Mouse (Mus musculus): ENCODE data around the gene Anapc5. TPM values are rescaled to one million over a fixed set of nuclear protein-coding genes. Genes with fewer than 3 reads are reported as not detected.

Gene Anapc5
- total and polyA plus RNA-seq, 3 experiments, result 158 to 279 (median 196) TPM

DNA sequence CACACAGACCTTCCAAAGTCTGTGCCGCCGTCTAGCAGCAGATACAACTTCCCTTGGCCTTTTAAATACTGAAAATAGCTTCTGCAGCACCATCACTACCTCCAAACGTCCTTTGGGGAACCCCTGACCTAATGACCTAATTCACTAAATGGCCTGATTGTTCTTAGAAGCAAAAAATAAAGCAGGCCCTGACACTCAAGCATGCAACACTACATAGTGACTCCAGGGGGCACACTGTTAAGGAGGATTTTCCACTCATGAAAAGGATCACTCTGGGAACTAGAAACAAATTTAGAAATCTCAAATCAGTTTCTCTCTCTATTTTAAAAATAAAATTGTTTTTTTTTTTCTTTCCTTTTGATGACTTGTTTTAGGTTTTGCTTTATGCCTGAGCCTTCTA is 15.6 kb downstream of the Anapc5 start:
- no peak overlapping the region for H3K4me3 ChIP-seq (ENCODE audit: low read depth, low read length)
- TF ChIP-seq POLR2AphosphoS5 (IDR thresholded peaks at IDR 0.05; ENCODE audit: insufficient replicate concordance, low read depth, low read length) (no peak), CTCF (IDR thresholded peaks at IDR 0.05; ENCODE audit: low read depth, low read length) (no peak), TAL1 (conservative IDR thresholded peaks at IDR 0.05; ENCODE audit: low read depth, low read length) (no peak), GATA1 (IDR thresholded peaks at IDR 0.05; ENCODE audit: borderline replicate concordance, low read length) (no peak), GATA2 (IDR thresholded peaks at IDR 0.05; ENCODE audit: borderline replicate concordance, low read depth, low read length) (no peak)
- no peaks in the 10 kb centered on the region for H3K27me3 ChIP-seq (ENCODE audit: insufficient read depth, low read length)
- peaks cover 96% of the 10 kb centered on the region for H3K36me3 ChIP-seq (replicated peaks)
- peaks cover 7% of the 10 kb centered on the region; the same call in 1 of the 2 replicates for H3K4me1 ChIP-seq (ENCODE audit: insufficient read depth, low read depth, low read length)
- H3K9me3 ChIP-seq (replicated peaks), result no peaks in the 10 kb centered on the region
- DNase-seq (ENCODE audit: low spot score), result no peak
- no peak for ATAC-seq (ENCODE audit: extremely low read depth, insufficient number of reproducible peaks, low FRiP score, poor library complexity, severe bottlenecking)

DNA sequence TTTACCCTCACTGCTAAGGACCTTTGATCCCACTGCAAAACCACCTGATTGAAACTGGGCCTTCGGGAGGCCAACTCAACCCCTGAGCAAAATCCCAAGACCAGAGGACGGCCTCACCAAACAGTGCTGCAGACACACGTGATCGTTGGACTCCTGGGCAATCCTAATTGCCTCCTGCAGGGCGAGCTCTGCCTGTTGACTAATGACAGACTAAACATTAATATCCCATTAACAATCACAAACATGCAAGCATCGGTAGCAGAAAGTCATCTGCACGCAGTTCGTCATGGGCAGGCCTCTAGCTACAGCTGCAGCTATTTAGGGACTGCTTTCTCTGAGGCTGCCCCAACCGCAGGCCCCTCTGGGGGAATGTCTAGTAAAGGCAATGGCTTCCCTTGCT is 18.4 kb downstream of the Anapc5 start:
- no peak for ATAC-seq (ENCODE audit: extremely low read depth, insufficient number of reproducible peaks, low FRiP score, poor library complexity, severe bottlenecking)
- no peaks in the 10 kb centered on the region for H3K9me3 ChIP-seq (replicated peaks)
- TF ChIP-seq GATA1 (IDR thresholded peaks at IDR 0.05; ENCODE audit: borderline replicate concordance, low read length) (no peak), TAL1 (conservative IDR thresholded peaks at IDR 0.05; ENCODE audit: low read depth, low read length) (no peak), GATA2 (IDR thresholded peaks at IDR 0.05; ENCODE audit: borderline replicate concordance, low read depth, low read length) (no peak), POLR2AphosphoS5 (IDR thresholded peaks at IDR 0.05; ENCODE audit: insufficient replicate concordance, low read depth, low read length) (no peak), CTCF (IDR thresholded peaks at IDR 0.05; ENCODE audit: low read depth, low read length) (no peak)
- no peak for DNase-seq (ENCODE audit: low spot score)
- peaks cover 21% of the 10 kb centered on the region for H3K4me1 ChIP-seq (ENCODE audit: insufficient read depth, low read depth, low read length)
- H3K36me3 ChIP-seq (replicated peaks), result peaks cover 100% of the 10 kb centered on the region
- no peak overlapping the region for H3K4me3 ChIP-seq (ENCODE audit: low read depth, low read length)
- no peaks in the 10 kb centered on the region for H3K27me3 ChIP-seq (ENCODE audit: insufficient read depth, low read length)

DNA sequence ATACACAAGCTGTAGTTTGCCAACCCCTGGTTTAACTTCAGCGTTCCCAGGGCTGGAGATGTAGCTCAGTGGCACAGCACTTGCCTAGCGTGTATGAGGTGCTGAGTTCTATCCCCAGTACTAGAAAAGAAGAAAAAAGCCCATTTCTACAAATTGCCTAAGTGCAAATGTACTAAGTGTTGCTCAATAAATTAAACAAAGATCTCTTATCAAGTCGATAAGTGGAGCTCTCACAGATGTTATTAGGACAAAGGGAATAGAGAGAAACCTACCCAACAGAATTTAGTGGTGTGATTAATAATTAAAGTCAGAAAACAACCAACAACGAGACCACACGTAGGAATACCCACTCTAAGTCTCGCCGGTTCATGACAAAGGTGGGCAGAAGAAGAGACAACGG is 19.5 kb downstream of the Anapc5 start:
- ATAC-seq (ENCODE audit: extremely low read depth, insufficient number of reproducible peaks, low FRiP score, poor library complexity, severe bottlenecking), result no peak
- H3K4me1 ChIP-seq (ENCODE audit: insufficient read depth, low read depth, low read length), result peaks cover 21% of the 10 kb centered on the region

DNA sequence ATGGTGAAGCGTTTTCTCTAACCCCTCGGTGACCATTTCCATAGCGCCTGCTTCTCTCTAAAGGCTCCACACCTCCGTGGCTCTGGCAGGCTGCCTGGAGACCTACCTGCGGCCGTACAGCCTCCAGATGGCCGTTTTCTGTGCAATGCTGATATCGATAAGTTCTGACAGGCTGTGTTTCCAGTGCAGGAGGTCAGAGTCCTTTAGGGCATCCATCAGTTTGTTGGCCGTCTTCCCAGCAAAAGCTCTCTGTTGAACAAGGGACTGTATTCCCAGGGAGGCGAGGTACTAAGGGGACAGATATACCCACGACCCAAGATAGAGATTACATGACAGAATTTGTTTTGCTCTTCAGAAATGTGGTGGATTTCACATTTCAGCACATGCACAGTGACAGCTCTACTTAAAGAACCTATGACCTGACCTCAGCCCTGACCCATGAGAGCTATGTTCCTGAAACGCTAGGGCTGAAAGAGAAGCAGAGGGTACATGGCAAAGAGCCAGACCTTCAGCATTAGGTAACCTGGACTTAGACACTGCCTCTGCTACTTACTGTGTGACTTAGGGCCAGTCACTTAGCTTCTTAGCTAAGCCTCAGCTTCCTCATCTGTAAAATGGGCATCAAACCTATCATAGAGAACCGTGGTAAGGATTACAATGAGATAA is 20.7 kb downstream of the Anapc5 start:
- TF ChIP-seq GATA1 (IDR thresholded peaks at IDR 0.05; ENCODE audit: borderline replicate concordance, low read length) (no peak), TAL1 (conservative IDR thresholded peaks at IDR 0.05; ENCODE audit: low read depth, low read length) (no peak), POLR2AphosphoS5 (IDR thresholded peaks at IDR 0.05; ENCODE audit: insufficient replicate concordance, low read depth, low read length) (no peak), GATA2 (IDR thresholded peaks at IDR 0.05; ENCODE audit: borderline replicate concordance, low read depth, low read length) (no peak), CTCF (IDR thresholded peaks at IDR 0.05; ENCODE audit: low read depth, low read length) (no peak)
- Histone ChIP-seq H3K27me3 (ENCODE audit: insufficient read depth, low read length) (no peaks in the 10 kb centered on the region), H3K4me1 (ENCODE audit: insufficient read depth, low read depth, low read length) (peaks cover 21% of the 10 kb centered on the region), H3K9me3 (replicated peaks) (no peaks in the 10 kb centered on the region), H3K36me3 (replicated peaks) (peaks cover 93% of the 10 kb centered on the region), H3K4me3 (ENCODE audit: low read depth, low read length) (no peak overlapping the region)
- DNase-seq (ENCODE audit: low spot score), result no peak
- ATAC-seq (ENCODE audit: extremely low read depth, insufficient number of reproducible peaks, low FRiP score, poor library complexity, severe bottlenecking), result no peak

More for the DNA sequence above, 19.5 kb downstream of the Anapc5 start:
- no peak overlapping the region for H3K4me3 ChIP-seq (ENCODE audit: low read depth, low read length)
- TF ChIP-seq GATA2 (IDR thresholded peaks at IDR 0.05; ENCODE audit: borderline replicate concordance, low read depth, low read length) (no peak), TAL1 (conservative IDR thresholded peaks at IDR 0.05; ENCODE audit: low read depth, low read length) (no peak), GATA1 (IDR thresholded peaks at IDR 0.05; ENCODE audit: borderline replicate concordance, low read length) (no peak), POLR2AphosphoS5 (IDR thresholded peaks at IDR 0.05; ENCODE audit: insufficient replicate concordance, low read depth, low read length) (no peak), CTCF (IDR thresholded peaks at IDR 0.05; ENCODE audit: low read depth, low read length) (no peak)
- H3K36me3 ChIP-seq (replicated peaks), result peaks cover 97% of the 10 kb centered on the region
- no peaks in the 10 kb centered on the region for H3K27me3 ChIP-seq (ENCODE audit: insufficient read depth, low read length)
- no peak for DNase-seq (ENCODE audit: low spot score)
- no peaks in the 10 kb centered on the region for H3K9me3 ChIP-seq (replicated peaks)

DNA sequence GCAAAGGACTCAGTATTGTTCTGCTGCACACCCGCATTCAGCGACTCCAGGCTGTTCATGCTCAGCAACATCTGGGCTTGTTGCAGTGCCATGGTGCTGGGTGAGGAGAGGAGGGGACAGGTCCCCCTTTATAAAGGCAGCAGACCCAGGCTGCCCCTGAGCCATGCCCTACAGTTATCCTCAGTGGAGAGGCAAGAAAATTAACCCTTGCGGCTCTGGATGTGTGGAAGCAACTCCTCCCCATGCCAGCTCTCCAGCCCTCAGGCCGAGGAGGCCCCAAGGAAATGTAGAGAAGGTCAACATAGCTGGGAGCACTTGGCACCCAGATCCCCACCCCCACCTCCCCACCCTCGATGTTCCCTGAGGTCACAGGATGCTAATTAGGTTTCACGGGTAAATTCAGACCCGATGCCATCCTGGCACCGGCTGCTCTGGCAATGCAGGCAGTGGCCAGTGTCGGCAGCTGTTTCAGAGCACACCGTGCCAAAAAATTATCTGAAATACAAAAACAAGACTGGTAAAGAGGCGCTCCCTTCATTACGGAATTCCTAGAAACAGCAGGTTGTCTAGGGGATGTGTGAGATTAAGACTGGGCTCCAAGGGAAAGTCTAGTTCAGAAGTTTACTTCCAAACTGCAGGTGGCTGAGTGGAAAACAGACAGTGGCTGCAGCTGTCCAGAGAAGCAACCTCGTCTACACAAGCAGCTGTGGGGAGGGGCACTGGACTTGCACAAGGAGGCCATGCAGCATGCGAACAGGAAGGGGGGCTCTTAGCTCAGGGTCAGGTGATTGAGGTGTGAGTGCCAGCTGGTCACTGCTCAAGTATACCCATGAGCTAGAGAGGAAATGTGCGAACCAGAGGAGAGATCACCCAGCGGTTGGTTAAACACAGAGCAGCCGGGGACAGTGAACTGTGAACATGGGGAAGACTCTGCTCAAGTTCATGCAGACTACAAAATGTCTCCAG is 21.5 kb downstream of the Anapc5 start:
- ATAC-seq (ENCODE audit: extremely low read depth, insufficient number of reproducible peaks, low FRiP score, poor library complexity, severe bottlenecking), result no peak
- Histone ChIP-seq H3K4me1 (ENCODE audit: insufficient read depth, low read depth, low read length) (peaks cover 21% of the 10 kb centered on the region), H3K4me3 (ENCODE audit: low read depth, low read length) (no peak overlapping the region), H3K27me3 (ENCODE audit: insufficient read depth, low read length) (no peaks in the 10 kb centered on the region), H3K36me3 (replicated peaks) (peaks cover 93% of the 10 kb centered on the region), H3K9me3 (replicated peaks) (no peaks in the 10 kb centered on the region)
- DNase-seq (ENCODE audit: low spot score), result no peak
- no peak for TF ChIP-seq POLR2AphosphoS5 (IDR thresholded peaks at IDR 0.05; ENCODE audit: insufficient replicate concordance, low read depth, low read length)
- TF ChIP-seq CTCF (IDR thresholded peaks at IDR 0.05; ENCODE audit: low read depth, low read length), result no peak
- no peak for TF ChIP-seq GATA1 (IDR thresholded peaks at IDR 0.05; ENCODE audit: borderline replicate concordance, low read length)
- no peak for TF ChIP-seq TAL1 (conservative IDR thresholded peaks at IDR 0.05; ENCODE audit: low read depth, low read length)
- TF ChIP-seq GATA2 (IDR thresholded peaks at IDR 0.05; ENCODE audit: borderline replicate concordance, low read depth, low read length), result no peak
